Mouse (Mus musculus) testis, adult 2 months (tissue): ENCODE results near the gene Gpr65.

ENCODE experiments used
- CTCF ChIP-seq: fragments of 200-500 bp; IDR thresholded peaks from 2 replicates; pipeline ENCODE4 v1.5.1; 2012; ENCODE audit warnings: low read depth, mild to moderate bottlenecking, inconsistent platforms, low read length, moderate library complexity; ENCODE audit not compliant: control insufficient read depth, insufficient read depth, insufficient replicate concordance
- POLR2A ChIP-seq: fragments of 200-500 bp; IDR thresholded peaks from 2 replicates; pipeline ENCODE4 v1.6.1; 2012; ENCODE audit warnings: low read depth, mild to moderate bottlenecking, inconsistent platforms, low read length, moderate library complexity; ENCODE audit not compliant: control insufficient read depth

- TF ChIP-seq CTCF (no peak), POLR2A (no peak)
Measured at GRCm38 (mm10) chr12:98246835-98247234, 21.6 kb upstream of the Gpr65 start.
